Mouse (Mus musculus) MEL (cell line): ENCODE results near the gene Tmem98. TPM values are rescaled to one million over a fixed set of nuclear protein-coding genes. Genes with fewer than 3 reads are reported as not detected.

Source experiments
- DNase-seq: peaks from one replicate; pipeline ENCODE4 v3.0.0; 2011; ENCODE audit warnings: low read depth, low spot score
- H3K27ac ChIP-seq: 2 replicates; pipeline ENCODE4 v1.5.1; 2012; ENCODE audit warnings: low read depth, mild to moderate bottlenecking, control low read depth, low read length, moderate library complexity; ENCODE audit not compliant: control insufficient read depth
- H3K27me3 ChIP-seq, 2 experiments: fragments of 150-350 bp in 1 of 2; sonication (generic) in 1 of 2; 2 replicates each; pipeline ENCODE4 v1.6.1; 2012; ENCODE audit warnings: low read length in 2 of 2, mild to moderate bottlenecking in 2 of 2, improper control_type of control experiment in 1 of 2, moderate library complexity in 1 of 2; ENCODE audit not compliant: insufficient read depth in 2 of 2, control insufficient read depth in 1 of 2
- H3K36me3 ChIP-seq, 2 experiments: 2 replicates each; pipeline ENCODE4 v1.6.1; 2012 to 2014; ENCODE audit warnings: low read length in 2 of 2, improper control_type of control experiment in 1 of 2, inconsistent platforms in 1 of 2, mild to moderate bottlenecking in 1 of 2; ENCODE audit not compliant: insufficient read depth in 2 of 2, control insufficient read depth in 1 of 2
- H3K4me1 ChIP-seq, 2 experiments: fragments of 150-350 bp in 1 of 2; sonication (generic) in 1 of 2; 2 replicates each; pipeline ENCODE4 v1.6.1; 2012; ENCODE audit warnings: low read length in 2 of 2, improper control_type of control experiment in 1 of 2, mild to moderate bottlenecking in 1 of 2; ENCODE audit not compliant: insufficient read depth in 2 of 2, control insufficient read depth in 1 of 2
- H3K4me3 ChIP-seq, 2 experiments: fragments of 150-350 bp in 1 of 2; sonication (generic) in 1 of 2; 2 replicates each; pipeline ENCODE4 v1.5.1; 2012; ENCODE audit warnings: low read depth in 2 of 2, low read length in 2 of 2, mild to moderate bottlenecking in 2 of 2, moderate library complexity in 2 of 2, control low read depth in 1 of 2, improper control_type of control experiment in 1 of 2; ENCODE audit not compliant: control insufficient read depth in 1 of 2, insufficient read depth in 1 of 2
- H3K79me2 ChIP-seq: 2 replicates; pipeline ENCODE4 v1.6.1; 2012; ENCODE audit warnings: mild to moderate bottlenecking, low read length, moderate library complexity; ENCODE audit not compliant: control insufficient read depth, poor library complexity, insufficient read depth
- H3K9ac ChIP-seq: 2 replicates; pipeline ENCODE4 v1.6.1; 2012; ENCODE audit warnings: low read depth, mild to moderate bottlenecking, control low read depth, low read length, moderate library complexity; ENCODE audit not compliant: control insufficient read depth, poor library complexity, severe bottlenecking
- H3K9me3 ChIP-seq: fragments of 150-350 bp; sonication (generic); replicated peaks from 2 replicates; pipeline ENCODE4 v1.6.1; 2012; ENCODE audit warnings: mild to moderate bottlenecking, low read length, improper control_type of control experiment, moderate library complexity; ENCODE audit not compliant: insufficient read depth
- BHLHE40 ChIP-seq: IDR thresholded peaks from 2 replicates; pipeline ENCODE4 v1.6.1; 2012; ENCODE audit warnings: low read depth, mild to moderate bottlenecking, inconsistent platforms, low read length, improper control_type of control experiment, borderline replicate concordance
- CHD1 ChIP-seq: IDR thresholded peaks from 2 replicates; pipeline ENCODE4 v1.6.1; 2012; ENCODE audit warnings: low read depth, mild to moderate bottlenecking, inconsistent platforms, low read length, improper control_type of control experiment
- CTCF ChIP-seq, 3 experiments: IDR thresholded peaks in 2 of 3; conservative IDR thresholded peaks in 1 of 3; 2 replicates each; pipeline ENCODE4 v1.5.1; 2011 to 2012; ENCODE audit warnings: low read length in 3 of 3, low read depth in 2 of 3, mild to moderate bottlenecking in 2 of 3, improper control_type of control experiment in 1 of 3, inconsistent platforms in 1 of 3, mixed read lengths in 1 of 3, moderate library complexity in 1 of 3; ENCODE audit not compliant: control insufficient read depth in 1 of 3, insufficient read depth in 1 of 3, poor library complexity in 1 of 3, severe bottlenecking in 1 of 3
- ELF1 ChIP-seq: IDR thresholded peaks from 2 replicates; pipeline ENCODE4 v1.6.1; 2014; ENCODE audit warnings: low read depth, mild to moderate bottlenecking, inconsistent platforms, low read length, improper control_type of control experiment, moderate library complexity
- ETS1 ChIP-seq: IDR thresholded peaks from 2 replicates; pipeline ENCODE4 v1.6.1; 2012; ENCODE audit warnings: low read depth, mild to moderate bottlenecking, inconsistent platforms, low read length, improper control_type of control experiment, moderate library complexity
- GATA1 ChIP-seq: IDR thresholded peaks from 2 replicates; pipeline ENCODE4 v1.6.1; 2011; ENCODE audit warnings: low read depth, low read length, improper control_type of control experiment
- HCFC1 ChIP-seq: IDR thresholded peaks from 2 replicates; pipeline ENCODE4 v1.6.1; 2012; ENCODE audit warnings: low read depth, mild to moderate bottlenecking, inconsistent platforms, low read length, improper control_type of control experiment, moderate library complexity
- JUND ChIP-seq: IDR thresholded peaks from 2 replicates; pipeline ENCODE4 v1.6.1; 2011; ENCODE audit warnings: low read depth, mild to moderate bottlenecking, improper control_type of control experiment, low read length
- MAFK ChIP-seq: IDR thresholded peaks from 2 replicates; pipeline ENCODE4 v1.6.1; 2011; ENCODE audit warnings: low read depth, mild to moderate bottlenecking, low read length, improper control_type of control experiment, borderline replicate concordance
- MAX ChIP-seq: IDR thresholded peaks from 2 replicates; pipeline ENCODE4 v1.6.1; 2011; ENCODE audit warnings: low read length, improper control_type of control experiment
- MAZ ChIP-seq: IDR thresholded peaks from 2 replicates; pipeline ENCODE4 v1.6.1; 2012; ENCODE audit warnings: low read depth, mild to moderate bottlenecking, inconsistent platforms, low read length, improper control_type of control experiment
- MXI1 ChIP-seq: IDR thresholded peaks from 2 replicates; pipeline ENCODE4 v1.6.1; 2011; ENCODE audit warnings: mild to moderate bottlenecking, low read depth, low read length, improper control_type of control experiment
- MYB ChIP-seq: IDR thresholded peaks from 2 replicates; pipeline ENCODE4 v1.6.1; 2011; ENCODE audit warnings: mild to moderate bottlenecking, low read depth, low read length, improper control_type of control experiment
- POLR2A ChIP-seq, 2 experiments: IDR thresholded peaks; 2 replicates each; pipeline ENCODE4 v1.6.1; 2011 to 2012; ENCODE audit warnings: low read length in 2 of 2, mild to moderate bottlenecking in 2 of 2, control low read depth in 1 of 2, improper control_type of control experiment in 1 of 2, low read depth in 1 of 2, moderate library complexity in 1 of 2; ENCODE audit not compliant: control insufficient read depth in 1 of 2, insufficient read depth in 1 of 2, poor library complexity in 1 of 2
- POLR2AphosphoS5 ChIP-seq: IDR thresholded peaks from 2 replicates; pipeline ENCODE4 v1.6.1; 2012; ENCODE audit warnings: low read depth, borderline replicate concordance, mild to moderate bottlenecking, inconsistent platforms, low read length, moderate library complexity, mixed read lengths
- RAD21 ChIP-seq: IDR thresholded peaks from 2 replicates; pipeline ENCODE4 v1.6.1; 2011; ENCODE audit warnings: mild to moderate bottlenecking, low read depth, low read length, improper control_type of control experiment
- RCOR1 ChIP-seq: IDR thresholded peaks from 2 replicates; pipeline ENCODE4 v1.6.1; 2012; ENCODE audit warnings: low read depth, mild to moderate bottlenecking, inconsistent platforms, low read length, improper control_type of control experiment
- SIN3A ChIP-seq: IDR thresholded peaks from 2 replicates; pipeline ENCODE4 v1.6.1; 2012; ENCODE audit warnings: low read length, improper control_type of control experiment, inconsistent platforms
- SMC3 ChIP-seq: IDR thresholded peaks from 2 replicates; pipeline ENCODE4 v1.6.1; 2011; ENCODE audit warnings: low read depth, low read length, improper control_type of control experiment
- TCF12 ChIP-seq: IDR thresholded peaks from 2 replicates; pipeline ENCODE4 v1.6.1; 2014; ENCODE audit warnings: low read depth, mild to moderate bottlenecking, inconsistent platforms, low read length, improper control_type of control experiment, moderate library complexity
- ZC3H11A ChIP-seq: IDR thresholded peaks from 2 replicates; pipeline ENCODE4 v1.6.1; 2012; ENCODE audit warnings: low read depth, mild to moderate bottlenecking, inconsistent platforms, low read length, improper control_type of control experiment
- polyA plus RNA-seq, 2 experiments: library from polyadenylated mRNA; stranded (reverse) in 1 of 2; unstranded in 1 of 2; fragments of >175 nt in 1 of 2; fragments of >200 nt in 1 of 2; gene quantifications; 2 replicates each; pipeline versions ENCODE4 v1.2.1 to v1.2.4; 2012; ENCODE audit warnings: low replicate concordance in 2 of 2, low read depth in 1 of 2; ENCODE audit not compliant: insufficient read length in 2 of 2, insufficient read depth in 1 of 2, missing spikeins in 1 of 2
- total RNA-seq: library from RNA; depleted of rRNA; stranded (reverse); fragments of 300-350 nt; gene quantifications from 2 replicates; pipeline ENCODE4 v1.2.3, GENCODE M21; 2012

Gene Tmem98
- total and polyA plus RNA-seq, 3 experiments, result 21.5 to 33.5 TPM; not detected in 1

GRCm38 (mm10) chr11:80795431-80795830, 14.5 kb upstream of the Tmem98 start:
- H3K36me3 ChIP-seq, result peaks cover 0 to 26% of the 10 kb centered on the region in 2 experiments; a peak in 2 of 4 replicates
- no peak for DNase-seq
- H3K27ac ChIP-seq, result no peak overlapping the region
- no peaks in the 10 kb centered on the region for H3K79me2 ChIP-seq
- no peak for TF ChIP-seq MXI1
- TF ChIP-seq MAFK, result no peak
- no peak for TF ChIP-seq SMC3
- no peak for TF ChIP-seq POLR2AphosphoS5
- no peak for TF ChIP-seq RCOR1
- no peak overlapping the region for H3K9ac ChIP-seq
- H3K27me3 ChIP-seq, result no peaks in the 10 kb centered on the region
- H3K9me3 ChIP-seq, result no peaks in the 10 kb centered on the region
- peaks cover 20 to 30% of the 10 kb centered on the region in 2 experiments for H3K4me1 ChIP-seq
- no peak overlapping the region for H3K4me3 ChIP-seq

GRCm38 (mm10) chr11:80799979-80800378, 10.0 kb upstream of the Tmem98 start:
- TF ChIP-seq HCFC1 (no peak), SMC3 (peak; percentile 99), CHD1 (no peak), RAD21 (peak; percentile 97), ZC3H11A (peak; percentile 98), POLR2A (IDR thresholded peaks at IDR 0.05; ENCODE audit: control insufficient read depth in 1 of 2, insufficient read depth in 1 of 2, low read depth in 1 of 2, low read length in 2 of 2, poor library complexity in 1 of 2) (no peak), MAZ (0 out of 2 replicates have a peak, but pooled peaks have one; percentile 28), TCF12 (0 out of 2 replicates have a peak, but pooled peaks have one; percentile 7), CTCF (IDR thresholded peaks at IDR 0.05 in 2 of 3, conservative IDR thresholded peaks at IDR 0.05 in 1 of 3; ENCODE audit: control insufficient read depth in 1 of 3, insufficient read depth in 1 of 3, low read depth in 2 of 3, low read length in 3 of 3, poor library complexity in 1 of 3, severe bottlenecking in 1 of 3) (peak; percentile 76 to 94 (median 84)), SIN3A (peak; percentile 64; the same call in 1 of the 2 replicates)

GRCm38 (mm10) chr11:80802706-80803105, 7.3 kb upstream of the Tmem98 start:
- Histone ChIP-seq H3K9me3 (no peaks in the 10 kb centered on the region), H3K4me3 (no peak overlapping the region), H3K27ac (no peak overlapping the region), H3K27me3 (no peaks in the 10 kb centered on the region), H3K79me2 (no peaks in the 10 kb centered on the region), H3K36me3 (peaks cover 0 to 6% of the 10 kb centered on the region in 2 experiments; a peak in 2 of 4 replicates), H3K4me1 (peaks cover 2 to 11% of the 10 kb centered on the region in 2 experiments; a peak in 2 of 4 replicates), H3K9ac (no peak overlapping the region)
- no peak for DNase-seq
- TF ChIP-seq SIN3A (no peak), MXI1 (no peak), JUND (no peak), ETS1 (no peak), CTCF (IDR thresholded peaks at IDR 0.05 in 2 of 3, conservative IDR thresholded peaks at IDR 0.05 in 1 of 3; ENCODE audit: control insufficient read depth in 1 of 3, insufficient read depth in 1 of 3, low read depth in 2 of 3, low read length in 3 of 3, poor library complexity in 1 of 3, severe bottlenecking in 1 of 3) (no peak), HCFC1 (no peak), TCF12 (no peak), GATA1 (no peak), MYB (no peak), SMC3 (no peak), ELF1 (no peak), ZC3H11A (no peak), BHLHE40 (no peak), MAX (no peak)

More at GRCm38 (mm10) chr11:80799979-80800378, 10.0 kb upstream of the Tmem98 start:
- no peak overlapping the region for H3K9ac ChIP-seq
- H3K79me2 ChIP-seq, result no peaks in the 10 kb centered on the region
- H3K4me3 ChIP-seq, result no peak overlapping the region
- H3K9me3 ChIP-seq, result no peaks in the 10 kb centered on the region
- no peaks in the 10 kb centered on the region for H3K27me3 ChIP-seq
- H3K36me3 ChIP-seq, result peaks cover 0 to 6% of the 10 kb centered on the region in 2 experiments; a peak in 2 of 4 replicates
- peak; percentile 69 for DNase-seq
- H3K27ac ChIP-seq, result no peak overlapping the region
- H3K4me1 ChIP-seq, result peaks cover 2 to 11% of the 10 kb centered on the region in 2 experiments; a peak in 2 of 4 replicates
